ENCODE assay signal across 9 mouse cellular contexts in the genomic region with DNA sequence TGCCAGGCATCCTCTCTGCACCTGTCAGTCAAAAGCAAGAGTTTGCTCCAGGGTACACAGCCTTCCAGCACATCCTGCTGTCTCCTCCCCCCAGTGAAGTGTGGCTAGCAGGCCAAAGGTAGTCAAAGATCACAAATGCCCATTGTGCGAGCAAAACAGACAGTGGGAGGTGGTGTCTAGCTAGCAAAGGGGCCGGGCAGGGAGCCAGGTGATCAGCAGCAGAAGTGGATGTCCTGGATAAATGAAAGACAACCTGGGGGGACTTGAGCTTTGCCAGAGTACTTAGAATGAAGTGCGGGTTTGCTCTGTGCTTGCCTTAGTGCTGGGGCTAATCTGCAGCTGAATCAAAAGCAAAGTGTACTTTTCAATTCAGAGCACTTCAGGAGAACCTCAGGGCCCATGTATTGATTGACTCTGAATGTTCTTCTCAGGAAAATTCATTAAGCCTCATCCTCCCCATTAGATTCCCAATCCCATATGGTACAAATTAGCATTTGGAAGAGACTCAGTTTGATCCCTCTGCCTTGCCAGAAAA.
A peak's percentile ranks its signal among the peaks of the same experiment; 100 is the strongest.
DNase-seq lines count a peak whose midpoint lies in the region; ATAC-seq lines count a peak whose summit lies in the region.
"Had no signal": no experiment of that assay in that cellular context is flagged by ENCODE, and none has a peak within 500 bp of the region (broad histone marks: within the 10 kb centered on the region; RNA-seq: fewer than 3 reads in every experiment).

No protein-coding gene starts in this region.

- no peak overlapping the region for H3K4me3 ChIP-seq in heart, embryonic 12.5 days
- no peak overlapping the region for H3K4me3 ChIP-seq in embryonic facial prominence, embryonic 12.5 days

- H3K36me3 ChIP-seq in heart, embryonic 12.5 days, result no peaks in the 10 kb centered on the region
- no peaks in the 10 kb centered on the region for H3K36me3 ChIP-seq in embryonic facial prominence, embryonic 12.5 days
- H3K36me3 ChIP-seq: G1E had no signal

- 0 out of 2 replicates have a peak, but pooled peaks cover 4% of the 10 kb centered on the region for H3K4me1 ChIP-seq in heart, embryonic 12.5 days (replicated peaks)
- peaks cover 10% of the 10 kb centered on the region for H3K4me1 ChIP-seq in embryonic facial prominence, embryonic 12.5 days

- no peak overlapping the region for H3K4me2 ChIP-seq in heart, embryonic 12.5 days
- no peak overlapping the region for H3K4me2 ChIP-seq in embryonic facial prominence, embryonic 12.5 days (replicated peaks)

- H3K27ac ChIP-seq in heart, embryonic 12.5 days (ENCODE audit: poor library complexity, severe bottlenecking), result no peak overlapping the region
- peak overlapping the region; percentile 23; the same call in 1 of the 2 replicates for H3K27ac ChIP-seq in embryonic facial prominence, embryonic 12.5 days

- H3K9me3 ChIP-seq in heart, embryonic 12.5 days (replicated peaks), result no peaks in the 10 kb centered on the region
- H3K9me3 ChIP-seq in embryonic facial prominence, embryonic 12.5 days, result no peaks in the 10 kb centered on the region
- H3K9me3 ChIP-seq: G1E had no signal

- 46% methylated on average over 3 of the region's 3 CpGs for WGBS in heart, embryonic 12.5 days
- WGBS in embryonic facial prominence, embryonic 12.5 days, result 8% methylated on average over 3 of the region's 3 CpGs

- H3K27me3 ChIP-seq in heart, embryonic 12.5 days (replicated peaks), result no peaks in the 10 kb centered on the region
- H3K27me3 ChIP-seq in embryonic facial prominence, embryonic 12.5 days, result no peaks in the 10 kb centered on the region

- ATAC-seq in heart, embryonic 12.5 days (ENCODE audit: insufficient number of reproducible peaks, low FRiP score), result no peak
- ATAC-seq in embryonic facial prominence, embryonic 12.5 days (ENCODE audit: insufficient number of reproducible peaks, insufficient read depth, low FRiP score, low TSS enrichment), result 0 out of 2 replicates have a peak, but pooled peaks have one; percentile 15

- no peak overlapping the region for H3K9ac ChIP-seq in heart, embryonic 12.5 days
- no peak overlapping the region for H3K9ac ChIP-seq in embryonic facial prominence, embryonic 12.5 days

- peak; percentile 12 to 27 for DNase-seq in heart, adult 18-20 months
- peak; percentile 6 for DNase-seq in ZHBTc4 (ENCODE audit: low read depth, low spot score)
- DNase-seq in kidney, postnatal 4 days, result peak; percentile 24 to 40
- DNase-seq in ovary, postnatal 10 days (ENCODE audit: low spot score), result no peak
- no peak for DNase-seq in embryo, embryonic 10.5 days (ENCODE audit: low spot score)
- DNase-seq in lung, postnatal 4 days, result no peak

Comparison
In these comparisons a context has a peak if more than half of its experiments do, and no peak if none do; other contexts are left out.
1. DNase-seq: peak in heart, adult 18-20 months (2 of 2), ZHBTc4 (single experiment) and kidney, postnatal 4 days (2 of 2); none in ovary, postnatal 10 days (single experiment), embryo, embryonic 10.5 days (single experiment) and lung, postnatal 4 days (0 of 2).